Mouse (Mus musculus) myocyte (in vitro differentiated cells): ENCODE data around the gene Btg1. TPM values are rescaled to one million over a fixed set of nuclear protein-coding genes. Genes with fewer than 3 reads are reported as not detected.

Experiments used
- H3K27me3 ChIP-seq: one replicate; pipeline ENCODE4 v1.6.1; 2011; ENCODE audit not compliant: control insufficient read depth, insufficient read depth, insufficient read length
- H3K36me3 ChIP-seq: one replicate; pipeline ENCODE4 v1.6.1; 2011; ENCODE audit not compliant: control insufficient read depth, insufficient read depth
- H3K4me2 ChIP-seq: one replicate; pipeline ENCODE4 v1.6.1; 2011; ENCODE audit warnings: low read depth, control low read depth
- H3K4me3 ChIP-seq: one replicate; pipeline ENCODE4 v1.5.1; 2011; ENCODE audit warnings: mild to moderate bottlenecking, control low read depth, moderate library complexity
- H3K79me2 ChIP-seq: one replicate; pipeline ENCODE4 v1.6.1; 2011; ENCODE audit not compliant: control insufficient read depth, insufficient read depth
- H3ac ChIP-seq: one replicate; pipeline ENCODE4 v1.6.1; 2011; ENCODE audit not compliant: control insufficient read depth, insufficient read length
- CEBPB ChIP-seq: IDR thresholded peaks from 2 replicates; pipeline ENCODE4 v1.6.1; 2011; ENCODE audit warnings: mild to moderate bottlenecking, moderate library complexity; ENCODE audit not compliant: poor library complexity, insufficient read depth, severe bottlenecking
- E2F4 ChIP-seq: IDR thresholded peaks from one replicate; pipeline ENCODE4 v1.6.1; 2011; ENCODE audit warnings: mild to moderate bottlenecking, control low read depth, moderate library complexity; ENCODE audit not compliant: insufficient read depth
- MAX ChIP-seq: IDR thresholded peaks from one replicate; pipeline ENCODE4 v1.6.1; 2011; ENCODE audit warnings: low read depth, mild to moderate bottlenecking, control low read depth
- MYOD1 ChIP-seq, 3 experiments: IDR thresholded peaks; one replicate each; pipeline ENCODE4 v1.6.1; 2011; ENCODE audit warnings: control low read depth in 2 of 3, low read depth in 2 of 3, mild to moderate bottlenecking in 2 of 3, moderate library complexity in 1 of 3; ENCODE audit not compliant: insufficient read length in 2 of 3, control insufficient read depth in 1 of 3
- MYOG ChIP-seq, 3 experiments: IDR thresholded peaks; one replicate each; pipeline ENCODE4 v1.6.1; 2011; ENCODE audit warnings: control low read depth in 2 of 3, low read depth in 2 of 3, mild to moderate bottlenecking in 2 of 3; ENCODE audit not compliant: insufficient read length in 2 of 3, control insufficient read depth in 1 of 3, insufficient read depth in 1 of 3
- POLR2A ChIP-seq: IDR thresholded peaks from one replicate; pipeline ENCODE4 v1.6.1; 2011; ENCODE audit warnings: low read depth, mild to moderate bottlenecking, control low read depth, moderate library complexity; ENCODE audit not compliant: insufficient read length
- POLR2AphosphoS2 ChIP-seq: IDR thresholded peaks from one replicate; pipeline ENCODE4 v1.6.1; 2011; ENCODE audit warnings: low read depth, control low read depth; ENCODE audit not compliant: insufficient read length
- REST ChIP-seq: IDR thresholded peaks from one replicate; pipeline ENCODE4 v1.6.1; 2011; ENCODE audit warnings: mild to moderate bottlenecking, control low read depth, moderate library complexity; ENCODE audit not compliant: insufficient read depth, insufficient read length
- SRF ChIP-seq: IDR thresholded peaks from one replicate; pipeline ENCODE4 v1.6.1; 2011; ENCODE audit warnings: low read depth; ENCODE audit not compliant: control insufficient read depth, insufficient read length
- TCF12 ChIP-seq: IDR thresholded peaks from one replicate; pipeline ENCODE4 v1.6.1; 2011; ENCODE audit warnings: mild to moderate bottlenecking, control low read depth; ENCODE audit not compliant: poor library complexity, insufficient read depth, severe bottlenecking
- TCF3 ChIP-seq: IDR thresholded peaks from one replicate; pipeline ENCODE4 v1.6.1; 2011; ENCODE audit warnings: low read depth, control low read depth; ENCODE audit not compliant: insufficient read length
- USF1 ChIP-seq: IDR thresholded peaks from one replicate; pipeline ENCODE4 v1.6.1; 2011; ENCODE audit warnings: low read depth, mild to moderate bottlenecking, control low read depth, moderate library complexity
- polyA plus RNA-seq: library from polyadenylated mRNA; unstranded; fragments of >200 nt; fragmentation: generic; extraction: Trizol; gene quantifications from one replicate; pipeline ENCODE4 v1.2.1, GENCODE M21; 2012; ENCODE audit warnings: missing spikeins

The Btg1 gene
- polyA plus RNA-seq, 1 experiment, result 49.9 TPM

DNA sequence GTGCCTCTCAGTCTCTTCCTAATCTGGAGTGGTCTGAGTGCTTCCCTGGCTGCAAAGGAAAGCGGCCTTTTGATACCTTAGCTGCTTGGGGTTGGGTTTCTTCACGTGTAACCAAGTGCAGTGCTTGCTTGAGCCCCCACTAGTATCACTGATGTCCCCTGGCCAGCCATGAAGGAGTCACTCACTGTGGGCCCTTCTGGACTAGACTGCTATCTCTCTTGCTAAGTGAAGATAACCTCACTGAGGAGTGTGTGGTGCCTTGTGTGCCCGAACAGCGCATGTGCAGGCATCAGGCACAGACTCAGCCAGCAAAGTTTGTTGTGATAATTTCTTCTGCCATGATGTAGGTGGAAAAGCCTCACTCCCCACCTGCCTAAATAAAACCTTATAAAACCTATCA lies 8.9 kb downstream of the Btg1 start:
- no peak overlapping the region for H3K4me3 ChIP-seq
- peaks cover 24% of the 10 kb centered on the region for H3K36me3 ChIP-seq
- H3K27me3 ChIP-seq, result no peaks in the 10 kb centered on the region
- H3K79me2 ChIP-seq, result peaks cover 87% of the 10 kb centered on the region
- TF ChIP-seq POLR2A, result peak; percentile 23
- no peak for TF ChIP-seq POLR2AphosphoS2
- TF ChIP-seq USF1, result no peak
- TF ChIP-seq E2F4, result no peak
- no peak for TF ChIP-seq REST
- TF ChIP-seq CEBPB, result no peak
- peak overlapping the region; percentile 19 for H3K4me2 ChIP-seq
- no peak overlapping the region for H3ac ChIP-seq

DNA sequence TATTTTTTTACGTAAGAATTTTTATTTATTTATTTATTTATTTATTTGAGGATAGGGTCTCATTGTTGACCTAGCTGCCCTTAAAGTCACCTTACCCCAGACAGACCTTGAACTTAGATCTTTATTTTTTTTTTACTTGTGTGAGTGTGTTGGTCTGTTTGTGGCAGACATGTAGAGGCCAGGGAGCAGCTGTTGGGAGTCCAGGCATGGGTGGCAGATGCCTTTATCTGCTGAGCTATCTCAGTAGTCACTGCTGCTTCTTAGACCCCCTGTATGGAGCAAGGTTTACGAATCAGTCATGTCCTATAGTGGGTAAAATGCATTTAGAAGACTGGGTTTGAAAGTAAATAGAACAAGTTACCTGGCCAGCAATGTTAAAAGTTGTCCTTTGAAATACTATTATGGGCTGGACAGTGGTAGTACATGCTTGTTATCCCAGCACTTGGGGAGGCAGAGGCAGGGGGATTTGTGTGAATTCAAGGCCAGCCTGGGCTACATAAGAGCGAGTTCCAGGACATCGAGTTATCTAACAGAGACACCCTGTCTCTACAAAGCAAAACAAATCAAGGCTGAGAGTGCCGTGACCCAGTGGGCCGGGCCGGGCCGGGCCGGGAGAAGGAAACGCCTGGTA lies 9.4 kb downstream of the Btg1 start:
- no peak overlapping the region for H3K4me2 ChIP-seq
- peaks cover 24% of the 10 kb centered on the region for H3K36me3 ChIP-seq
- TF ChIP-seq POLR2AphosphoS2, result no peak
- no peak for TF ChIP-seq SRF
- TF ChIP-seq MYOD1 (IDR thresholded peaks at IDR 0.05; ENCODE audit: control insufficient read depth in 1 of 3, insufficient read length in 2 of 3, low read depth in 2 of 3), result peak; percentile 25 to 77 (median 76)
- no peak for TF ChIP-seq POLR2A
- no peak for TF ChIP-seq REST
- TF ChIP-seq CEBPB, result no peak
- TF ChIP-seq TCF12, result peak; percentile 21
- no peak for TF ChIP-seq MAX
- TF ChIP-seq MYOG (IDR thresholded peaks at IDR 0.05; ENCODE audit: control insufficient read depth in 1 of 3, insufficient read depth in 1 of 3, insufficient read length in 2 of 3, low read depth in 2 of 3), result peak in 1 of 3 experiments; percentile 74
- no peak for TF ChIP-seq USF1
- no peak for TF ChIP-seq E2F4
- TF ChIP-seq TCF3, result no peak
- peaks cover 87% of the 10 kb centered on the region for H3K79me2 ChIP-seq
- no peak overlapping the region for H3K4me3 ChIP-seq
- H3ac ChIP-seq, result no peak overlapping the region
- H3K27me3 ChIP-seq, result no peaks in the 10 kb centered on the region

DNA sequence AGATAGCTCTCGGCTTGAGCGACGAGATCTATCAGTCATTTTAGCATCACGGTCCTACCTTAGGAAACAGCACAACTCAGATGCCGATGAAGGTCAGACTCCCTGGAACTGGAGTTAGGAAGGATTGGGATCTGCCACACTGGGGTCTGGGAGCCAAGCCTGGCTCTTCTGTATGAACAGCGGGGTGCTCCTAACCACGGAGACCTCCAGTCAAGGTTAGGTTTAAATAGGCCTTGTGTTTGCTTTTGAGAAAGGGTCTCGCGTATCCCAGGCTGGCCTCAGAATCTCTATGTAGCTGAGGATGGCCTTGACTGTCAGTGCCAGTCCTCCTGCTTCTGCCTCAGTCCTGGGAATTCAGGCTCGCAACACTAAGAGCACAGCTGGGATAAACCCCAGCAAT lies 10.5 kb downstream of the Btg1 start:
- Histone ChIP-seq H3K36me3 (peaks cover 14% of the 10 kb centered on the region), H3K79me2 (peaks cover 86% of the 10 kb centered on the region), H3K4me2 (peak overlapping the region; percentile 79), H3ac (no peak overlapping the region), H3K27me3 (no peaks in the 10 kb centered on the region), H3K4me3 (peak overlapping the region; percentile 3)
- TF ChIP-seq TCF3, result no peak
- TF ChIP-seq USF1, result no peak
- no peak for TF ChIP-seq POLR2AphosphoS2
- TF ChIP-seq MYOD1 (IDR thresholded peaks at IDR 0.05; ENCODE audit: control insufficient read depth in 1 of 3, insufficient read length in 2 of 3, low read depth in 2 of 3), result no peak
- no peak for TF ChIP-seq TCF12
- TF ChIP-seq MAX, result no peak
- TF ChIP-seq SRF, result no peak
- TF ChIP-seq CEBPB, result no peak
- no peak for TF ChIP-seq POLR2A

DNA sequence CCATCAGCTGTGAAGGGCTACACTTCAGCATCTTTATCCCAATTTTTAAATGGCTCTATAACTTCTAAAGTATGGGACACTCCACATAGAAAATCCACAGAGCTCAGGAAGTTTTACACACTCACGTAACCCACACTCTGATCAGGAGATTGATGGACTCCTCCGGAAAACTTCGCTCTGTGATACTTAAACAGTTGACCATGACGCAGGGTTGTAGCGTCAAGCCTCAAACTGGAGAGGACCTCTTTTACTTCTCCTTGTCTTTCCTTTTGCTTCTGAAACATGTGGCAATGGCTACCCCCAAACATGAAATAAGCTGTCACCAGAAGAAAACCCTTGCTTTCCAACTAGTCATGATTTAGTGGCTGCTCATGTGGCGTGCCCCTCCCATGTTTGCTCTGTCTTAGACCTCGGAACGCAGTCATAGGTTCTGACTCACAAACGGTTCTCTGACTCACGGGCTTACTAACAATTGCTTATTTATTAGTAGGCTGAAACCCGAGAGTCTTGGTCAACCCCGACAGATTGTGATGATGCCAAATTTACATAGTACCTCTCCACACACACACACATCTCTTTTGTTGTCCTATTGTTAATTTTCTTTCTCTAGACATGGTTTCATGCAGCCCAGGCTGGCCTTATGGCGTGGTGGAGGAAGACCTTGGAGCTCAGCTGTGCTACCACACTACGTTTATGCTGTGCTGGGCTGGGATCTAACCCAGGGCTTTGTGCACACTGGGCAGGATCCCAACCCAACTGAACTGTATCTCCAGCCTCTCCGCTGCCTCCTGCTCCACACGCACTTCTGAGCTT lies 11.5 kb downstream of the Btg1 start:
- Histone ChIP-seq H3K4me2 (peak overlapping the region; percentile 79), H3ac (no peak overlapping the region), H3K4me3 (peak overlapping the region; percentile 3), H3K79me2 (peaks cover 79% of the 10 kb centered on the region), H3K36me3 (peaks cover 6% of the 10 kb centered on the region), H3K27me3 (no peaks in the 10 kb centered on the region)
- peak in 2 of 3 experiments; percentile 44 to 66 for TF ChIP-seq MYOG (IDR thresholded peaks at IDR 0.05; ENCODE audit: control insufficient read depth in 1 of 3, insufficient read depth in 1 of 3, insufficient read length in 2 of 3, low read depth in 2 of 3)
- TF ChIP-seq POLR2AphosphoS2, result peak; percentile 48
- TF ChIP-seq SRF, result no peak
- TF ChIP-seq E2F4, result no peak
- no peak for TF ChIP-seq REST
- TF ChIP-seq POLR2A, result peak; percentile 18
- peak; percentile 36 for TF ChIP-seq USF1
- peak; percentile 16 for TF ChIP-seq TCF12
- peak; percentile 83 for TF ChIP-seq MAX
- peak in 2 of 3 experiments; percentile 62 to 73 for TF ChIP-seq MYOD1 (IDR thresholded peaks at IDR 0.05; ENCODE audit: control insufficient read depth in 1 of 3, insufficient read length in 2 of 3, low read depth in 2 of 3)
- peak; percentile 87; the same call in 1 of the 2 replicates for TF ChIP-seq CEBPB
- TF ChIP-seq TCF3, result no peak

DNA sequence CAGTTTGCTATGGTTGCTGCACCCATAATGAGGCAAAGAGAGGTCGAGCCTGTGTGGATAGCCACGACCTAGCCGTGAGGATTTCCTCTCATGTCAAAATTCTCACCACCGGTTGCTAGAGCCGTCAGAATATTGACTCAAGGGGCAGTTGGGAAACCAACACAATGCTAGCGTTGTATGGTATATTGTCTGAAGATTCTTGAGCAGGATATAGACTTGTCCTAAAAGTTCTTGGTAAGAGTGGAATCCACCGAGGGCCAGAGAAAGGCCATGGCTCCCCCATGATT lies 12.1 kb downstream of the Btg1 start:
- Histone ChIP-seq H3K4me3 (no peak overlapping the region), H3ac (no peak overlapping the region), H3K36me3 (peaks cover 5% of the 10 kb centered on the region), H3K79me2 (peaks cover 79% of the 10 kb centered on the region), H3K4me2 (peak overlapping the region; percentile 72), H3K27me3 (no peaks in the 10 kb centered on the region)
- no peak for TF ChIP-seq MAX
- TF ChIP-seq POLR2A, result no peak
- TF ChIP-seq E2F4, result no peak
- TF ChIP-seq REST, result no peak
- TF ChIP-seq MYOD1 (IDR thresholded peaks at IDR 0.05; ENCODE audit: control insufficient read depth in 1 of 3, insufficient read length in 2 of 3, low read depth in 2 of 3), result no peak
- TF ChIP-seq POLR2AphosphoS2, result no peak
